Mouse (Mus musculus): ENCODE results near the gene Rasa3.

The Rasa3 gene

GRCm38 (mm10) chr8:13677413-13677883 lies at the start of gene Rasa3:
Gene Rasa3, minus strand, starts transcription at chr8:13677603.
- DNase-seq = peak; percentile 95

- DNase-seq = peak; percentile 58
Measured at GRCm38 (mm10) chr8:13725722-13726121, 48.3 kb upstream of the Rasa3 start.

GRCm38 (mm10) chr8:13718980-13719379 lies 41.6 kb upstream of the Rasa3 start:
- DNase-seq = no peak

- DNase-seq = no peak
Measured at GRCm38 (mm10) chr8:13708514-13708913, 31.1 kb upstream of the Rasa3 start.

- no peak for DNase-seq
Measured at GRCm38 (mm10) chr8:13706918-13707317, 29.5 kb upstream of the Rasa3 start.

GRCm38 (mm10) chr8:13705668-13706067 lies 28.3 kb upstream of the Rasa3 start, which contains the start of gene Cfap97d2:
Gene Cfap97d2, plus strand, starts transcription at chr8:13705889.
- DNase-seq = no peak

GRCm38 (mm10) chr8:13704301-13704700 lies 26.9 kb upstream of the Rasa3 start:
- DNase-seq = no peak

- no peak for DNase-seq
Measured at GRCm38 (mm10) chr8:13703756-13704155, 26.4 kb upstream of the Rasa3 start.

GRCm38 (mm10) chr8:13702755-13703154 lies 25.4 kb upstream of the Rasa3 start:
- DNase-seq = no peak

GRCm38 (mm10) chr8:13699323-13699949 lies 22.0 kb upstream of the Rasa3 start:
- no peak for DNase-seq

GRCm38 (mm10) chr8:13698281-13698680 lies 20.9 kb upstream of the Rasa3 start:
- no peak for DNase-seq

- peak; percentile 79 for DNase-seq
Measured at GRCm38 (mm10) chr8:13697681-13698080, 20.3 kb upstream of the Rasa3 start.

GRCm38 (mm10) chr8:13697196-13697595 lies 19.8 kb upstream of the Rasa3 start:
- no peak for DNase-seq

GRCm38 (mm10) chr8:13696157-13696556 lies 18.8 kb upstream of the Rasa3 start:
- no peak for DNase-seq

GRCm38 (mm10) chr8:13695203-13695867 lies 17.9 kb upstream of the Rasa3 start:
- no peak for DNase-seq

GRCm38 (mm10) chr8:13694735-13695134 lies 17.3 kb upstream of the Rasa3 start:
- no peak for DNase-seq

- peak; percentile 84 for DNase-seq
Measured at GRCm38 (mm10) chr8:13692302-13693066, 15.1 kb upstream of the Rasa3 start.

GRCm38 (mm10) chr8:13689331-13689730 lies 11.9 kb upstream of the Rasa3 start:
- DNase-seq = no peak

GRCm38 (mm10) chr8:13688461-13688860 lies 11.1 kb upstream of the Rasa3 start:
- no peak for DNase-seq

- DNase-seq = no peak
Measured at GRCm38 (mm10) chr8:13687941-13688340, 10.5 kb upstream of the Rasa3 start.

GRCm38 (mm10) chr8:13687101-13687717 lies 9.8 kb upstream of the Rasa3 start:
- DNase-seq = no peak

- DNase-seq = no peak
Measured at GRCm38 (mm10) chr8:13686426-13686825, 9.0 kb upstream of the Rasa3 start.

GRCm38 (mm10) chr8:13685674-13686314 lies 8.4 kb upstream of the Rasa3 start:
- peak; percentile 51 for DNase-seq
